Mouse (Mus musculus) CH12.LX (cell line): ENCODE results near the gene Letmd1. TPM values are rescaled to one million over a fixed set of nuclear protein-coding genes. Genes with fewer than 3 reads are reported as not detected.
A peak's percentile ranks its signal among the peaks of the same experiment; 100 is the strongest.

Source experiments
- DNase-seq: peaks from one replicate; pipeline ENCODE4 v3.0.0-alpha.2; 2013; ENCODE audit errors: extremely low read depth
- H3K27ac ChIP-seq: 2 replicates; pipeline ENCODE4 v1.5.1; 2012; ENCODE audit warnings: low read depth, mild to moderate bottlenecking, control low read depth, moderate library complexity; ENCODE audit not compliant: insufficient read depth
- H3K27me3 ChIP-seq: replicated peaks from 2 replicates; pipeline ENCODE3; 2012; ENCODE audit warnings: inconsistent platforms
- H3K36me3 ChIP-seq, 2 experiments: replicated peaks in 1 of 2; 2 replicates each; pipeline versions ENCODE3 to v1.6.1; 2012; ENCODE audit warnings: inconsistent platforms in 1 of 2, low read length in 1 of 2, mild to moderate bottlenecking in 1 of 2, mixed read lengths in 1 of 2, moderate library complexity in 1 of 2; ENCODE audit not compliant: control insufficient read depth in 1 of 2, insufficient read depth in 1 of 2
- H3K4me1 ChIP-seq, 2 experiments: 2 replicates each; pipeline ENCODE4 v1.6.1; 2012; ENCODE audit warnings: inconsistent platforms in 1 of 2, moderate library complexity in 1 of 2; ENCODE audit not compliant: insufficient read depth in 2 of 2, control insufficient read depth in 1 of 2
- H3K4me2 ChIP-seq: 2 replicates; pipeline ENCODE4 v1.6.1; 2012; ENCODE audit warnings: low read depth, mild to moderate bottlenecking, control low read depth; ENCODE audit not compliant: poor library complexity, insufficient read depth, severe bottlenecking
- H3K4me3 ChIP-seq, 3 experiments: fragments of 150-350 bp in 1 of 3; sonication (generic) in 1 of 3; replicated peaks in 1 of 3; 2 replicates each; pipeline versions ENCODE3 to v1.5.1; 2011 to 2012; ENCODE audit warnings: low read depth in 2 of 3, low read length in 2 of 3, mild to moderate bottlenecking in 2 of 3, moderate library complexity in 2 of 3, control low read depth in 1 of 3, improper control_type of control experiment in 1 of 3, inconsistent platforms in 1 of 3, mixed read lengths in 1 of 3; ENCODE audit not compliant: poor library complexity in 1 of 3
- H3K79me2 ChIP-seq: replicated peaks from 2 replicates; pipeline ENCODE4 v1.6.1; 2012; ENCODE audit warnings: mild to moderate bottlenecking, moderate library complexity; ENCODE audit not compliant: control insufficient read depth, poor library complexity, insufficient read depth, severe bottlenecking; ENCODE audit errors: extremely low read depth
- H3K9ac ChIP-seq: 2 replicates; pipeline ENCODE4 v1.6.1; 2012; ENCODE audit warnings: low read depth, mild to moderate bottlenecking, control low read depth, moderate library complexity; ENCODE audit not compliant: insufficient read depth
- H3K9me3 ChIP-seq: replicated peaks from 2 replicates; pipeline ENCODE3; 2012; ENCODE audit warnings: low read length, inconsistent platforms, mixed read lengths
- BHLHE40 ChIP-seq: IDR thresholded peaks from 2 replicates; pipeline ENCODE4 v1.6.1; 2011; ENCODE audit warnings: mild to moderate bottlenecking, low read depth, low read length, improper control_type of control experiment
- CTCF ChIP-seq, 2 experiments: IDR thresholded peaks in 1 of 2; conservative IDR thresholded peaks in 1 of 2; 2 replicates each; pipeline ENCODE4 v1.5.1; 2011 to 2012; ENCODE audit warnings: low read depth in 2 of 2, low read length in 2 of 2, improper control_type of control experiment in 1 of 2, inconsistent platforms in 1 of 2, mild to moderate bottlenecking in 1 of 2, moderate library complexity in 1 of 2
- ELF1 ChIP-seq: IDR thresholded peaks from 2 replicates; pipeline ENCODE4 v1.6.1; 2014; ENCODE audit warnings: low read depth, mild to moderate bottlenecking, inconsistent platforms, low read length, improper control_type of control experiment
- GABPA ChIP-seq: IDR thresholded peaks from 2 replicates; pipeline ENCODE4 v1.6.1; 2012; ENCODE audit warnings: low read depth, low read length, improper control_type of control experiment, inconsistent platforms; ENCODE audit not compliant: insufficient replicate concordance
- HCFC1 ChIP-seq: IDR thresholded peaks from 2 replicates; pipeline ENCODE4 v1.6.1; 2012; ENCODE audit warnings: low read depth, mild to moderate bottlenecking, inconsistent platforms, low read length, improper control_type of control experiment
- IRF4 ChIP-seq: IDR thresholded peaks from 2 replicates; pipeline ENCODE4 v1.6.1; 2014; ENCODE audit warnings: low read depth, mild to moderate bottlenecking, inconsistent platforms, low read length, improper control_type of control experiment
- JUN ChIP-seq: IDR thresholded peaks from 2 replicates; pipeline ENCODE4 v1.6.1; 2011; ENCODE audit warnings: low read depth, mild to moderate bottlenecking, low read length, improper control_type of control experiment, moderate library complexity; ENCODE audit not compliant: insufficient read depth
- JUND ChIP-seq: conservative IDR thresholded peaks from 2 replicates; pipeline ENCODE4 v1.6.1; 2011; ENCODE audit warnings: low read depth, low read length, improper control_type of control experiment
- KAT2A ChIP-seq: IDR thresholded peaks from 2 replicates; pipeline ENCODE4 v1.6.1; 2012; ENCODE audit warnings: low read length, improper control_type of control experiment, inconsistent platforms; ENCODE audit not compliant: insufficient replicate concordance
- MAFK ChIP-seq: IDR thresholded peaks from 2 replicates; pipeline ENCODE4 v1.6.1; 2011; ENCODE audit warnings: low read length, improper control_type of control experiment; ENCODE audit not compliant: insufficient replicate concordance
- MAZ ChIP-seq: IDR thresholded peaks from 2 replicates; pipeline ENCODE4 v1.6.1; 2012; ENCODE audit warnings: low read depth, mild to moderate bottlenecking, inconsistent platforms, low read length, improper control_type of control experiment, moderate library complexity
- NELFE ChIP-seq: IDR thresholded peaks from 2 replicates; pipeline ENCODE4 v1.6.1; 2011; ENCODE audit warnings: low read depth, low read length, improper control_type of control experiment
- PAX5 ChIP-seq: IDR thresholded peaks from 2 replicates; pipeline ENCODE4 v1.6.1; 2012; ENCODE audit warnings: low read length, inconsistent platforms, mixed read lengths
- POLR2AphosphoS2 ChIP-seq: IDR thresholded peaks from 2 replicates; pipeline ENCODE4 v1.6.1; 2011; ENCODE audit warnings: low read depth, low read length, improper control_type of control experiment
- SMC3 ChIP-seq: IDR thresholded peaks from 2 replicates; pipeline ENCODE4 v1.6.1; 2011; ENCODE audit warnings: low read depth, low read length, improper control_type of control experiment
- TBP ChIP-seq: conservative IDR thresholded peaks from 2 replicates; pipeline ENCODE4 v1.6.1; 2011; ENCODE audit warnings: low read depth, low read length, improper control_type of control experiment
- USF2 ChIP-seq: conservative IDR thresholded peaks from 2 replicates; pipeline ENCODE4 v1.6.1; 2011; ENCODE audit warnings: low read depth, low read length, improper control_type of control experiment
- dilution Hi-C: fragments of 300-500 bp; cut with MboI; formaldehyde crosslinking; loops from 2 replicates; pipeline ENCODE4 v1.14.3; 2020; ENCODE audit warnings: low sequenced_read_pairs; ENCODE audit not compliant: extremely low pct_unique_long_range_greater_than_20kb, extremely low pct_ligation_motif_present
- in situ Hi-C: fragments of 300-500 bp; cut with MboI; formaldehyde crosslinking; loops from 3 replicates; pipeline ENCODE4 v1.14.3; 2019; ENCODE audit warnings: low sequenced_read_pairs, low pct_ligation_motif_present, low pct_unique_long_range_greater_than_20kb, mixed read lengths
- polyA plus RNA-seq: library from polyadenylated mRNA; unstranded; fragments of >175 nt; gene quantifications from 2 replicates; pipeline ENCODE4 v1.2.1, GENCODE M21; 2012; ENCODE audit warnings: low read depth; ENCODE audit not compliant: insufficient read length
- total RNA-seq, 2 experiments: library from RNA; depleted of rRNA; stranded (reverse); fragments of 300-350 nt in 1 of 2; fragments of >200 nt in 1 of 2; gene quantifications; 2 replicates each; pipeline ENCODE4 v1.2.3; 2012 to 2014

Gene Letmd1
- total and polyA plus RNA-seq, 3 experiments: 31.4 to 51.3 (median 39.0) TPM

DNA sequence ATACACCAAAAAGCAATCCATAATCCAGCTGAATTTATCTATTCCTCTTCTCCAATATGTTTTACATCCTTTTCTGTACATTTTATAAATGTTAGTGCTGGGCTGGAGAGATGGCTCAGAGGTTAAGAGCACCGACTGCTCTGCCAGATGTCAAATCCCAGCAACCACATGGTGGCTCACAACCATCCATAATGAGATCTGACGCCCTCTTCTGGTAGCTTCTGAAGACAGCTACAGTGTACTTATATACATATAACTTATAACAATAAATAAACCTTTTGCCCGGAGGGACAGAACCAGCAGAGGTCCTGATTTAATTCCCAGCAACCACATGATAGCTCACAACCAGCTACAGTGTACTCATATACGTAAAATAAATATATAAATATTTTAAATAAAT is 20.3 kb upstream of the Letmd1 start:
- TF ChIP-seq CTCF (conservative IDR thresholded peaks at IDR 0.05 in 1 of 2, IDR thresholded peaks at IDR 0.05 in 1 of 2; ENCODE audit: low read depth in 2 of 2, low read length in 2 of 2): peak in 1 of 2 experiments; percentile 42; a peak in 2 of 4 replicates
- TF ChIP-seq BHLHE40: no peak
- no peak for TF ChIP-seq PAX5
- TF ChIP-seq IRF4: no peak
- dilution Hi-C loops: no loop called here
- H3K27ac ChIP-seq: no peak overlapping the region

DNA sequence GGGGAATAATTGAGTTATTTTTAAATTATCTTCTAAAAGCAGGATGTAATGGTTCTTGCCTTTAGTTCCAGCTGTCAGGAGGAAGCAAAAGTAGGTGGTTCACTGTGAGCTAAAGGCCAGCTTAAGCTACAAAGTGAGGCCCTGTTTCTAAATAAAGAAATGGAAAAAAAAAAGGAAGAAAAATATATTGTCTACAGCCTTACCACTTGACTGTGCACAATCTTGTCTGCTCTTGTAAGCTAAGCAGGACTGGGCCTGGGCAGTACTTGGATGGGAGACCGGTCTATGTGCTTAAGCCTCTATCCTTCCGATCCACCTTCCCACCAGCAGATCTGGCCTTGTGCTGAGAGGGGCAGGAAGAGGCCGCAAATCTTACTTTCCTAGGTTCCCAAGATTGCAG is 19.3 kb upstream of the Letmd1 start:
- DNase-seq: no peak
- dilution Hi-C loops: no loop called here
- Histone ChIP-seq H3K27ac (no peak overlapping the region), H3K79me2 (no peaks in the 10 kb centered on the region), H3K36me3 (no peaks in the 10 kb centered on the region), H3K4me2 (no peak overlapping the region), H3K4me3 (no peak overlapping the region), H3K27me3 (no peaks in the 10 kb centered on the region), H3K9ac (no peak overlapping the region), H3K9me3 (peaks cover 3% of the 10 kb centered on the region), H3K4me1 (peaks cover 2 to 17% of the 10 kb centered on the region in 2 experiments; a peak in 3 of 4 replicates)
- TF ChIP-seq JUN (no peak), GABPA (no peak), ELF1 (no peak), POLR2AphosphoS2 (no peak), TBP (no peak), SMC3 (no peak), NELFE (no peak), HCFC1 (no peak), MAZ (no peak), USF2 (no peak), BHLHE40 (no peak), KAT2A (no peak), JUND (no peak), MAFK (no peak)
- in situ Hi-C loops: no loop called here

More for the DNA sequence above, 20.3 kb upstream of the Letmd1 start:
- Histone ChIP-seq H3K4me1 (peaks cover 2 to 25% of the 10 kb centered on the region in 2 experiments; a peak in 3 of 4 replicates), H3K27me3 (no peaks in the 10 kb centered on the region), H3K4me3 (no peak overlapping the region), H3K36me3 (no peaks in the 10 kb centered on the region), H3K9me3 (peaks cover 3% of the 10 kb centered on the region), H3K79me2 (no peaks in the 10 kb centered on the region), H3K4me2 (no peak overlapping the region), H3K9ac (no peak overlapping the region)
- in situ Hi-C loops: no loop called here
- no peak for DNase-seq
